Mouse (Mus musculus): Measurements from ENCODE around the gene Phf21b.

GRCm38 (mm10) chr15:84820811-84821210 is 35.0 kb downstream of the Phf21b start:
- TF ChIP-seq POLR2A (IDR thresholded peaks at IDR 0.05; ENCODE audit: control insufficient read depth, extremely low read depth, insufficient read depth, low read length, poor library complexity) (no peak), CTCF (IDR thresholded peaks at IDR 0.05; ENCODE audit: borderline replicate concordance, control insufficient read depth, extremely low read depth, insufficient read depth, low read length, poor library complexity) (no peak)
